Mouse (Mus musculus) forebrain, embryonic 10.5 days (tissue): ENCODE results near the gene Slc9a3r2. TPM values are rescaled to one million over a fixed set of nuclear protein-coding genes. Genes with fewer than 3 reads are reported as not detected.
A peak's percentile ranks its signal among the peaks of the same experiment; 100 is the strongest.

Experiments used
- DNase-seq: peaks from one replicate; pipeline ENCODE4 v3.0.0-alpha.2; 2017; ENCODE audit warnings: low spot score; ENCODE audit errors: extremely low spot score
- H3K27ac ChIP-seq: fragments of 300-500 bp; sonication (generic); 2 replicates; pipeline ENCODE4 v1.5.1; 2016; ENCODE audit warnings: mild to moderate bottlenecking
- H3K27me3 ChIP-seq: fragments of 300-500 bp; sonication (generic); 2 replicates; pipeline ENCODE4 v1.6.1; 2016; ENCODE audit warnings: mild to moderate bottlenecking; ENCODE audit not compliant: poor library complexity, severe bottlenecking
- H3K36me3 ChIP-seq: fragments of 300-500 bp; sonication (generic); replicated peaks from 2 replicates; pipeline ENCODE4 v1.6.1; 2016; ENCODE audit warnings: mild to moderate bottlenecking, moderate library complexity
- H3K4me1 ChIP-seq: fragments of 300-500 bp; sonication (generic); 2 replicates; pipeline ENCODE4 v1.6.1; 2016
- H3K4me3 ChIP-seq: fragments of 300-500 bp; sonication (generic); 2 replicates; pipeline ENCODE4 v1.5.1; 2016; ENCODE audit warnings: mild to moderate bottlenecking, moderate library complexity
- H3K9me3 ChIP-seq: fragments of 300-500 bp; sonication (generic); 2 replicates; pipeline ENCODE4 v1.6.1; 2016; ENCODE audit warnings: mild to moderate bottlenecking, moderate library complexity
- WGBS: fragments of 180-500 bp; shearing (Covaris S2); methylation state at CpG from one replicate; pipeline ENCODE4 v1.1.7; 2016; 5-methylcytosine and 5-hydroxymethylcytosine counted together
- polyA plus RNA-seq: library from polyadenylated mRNA; unstranded; fragments of >200 nt; fragmentation: Nextera tagmentation; extraction: Ambion mirVana; gene quantifications from 2 replicates; pipeline ENCODE4 v1.2.1, GENCODE M21; 2016

The Slc9a3r2 gene
- 25.9 and 27.1 TPM in 2 replicates for polyA plus RNA-seq

DNA sequence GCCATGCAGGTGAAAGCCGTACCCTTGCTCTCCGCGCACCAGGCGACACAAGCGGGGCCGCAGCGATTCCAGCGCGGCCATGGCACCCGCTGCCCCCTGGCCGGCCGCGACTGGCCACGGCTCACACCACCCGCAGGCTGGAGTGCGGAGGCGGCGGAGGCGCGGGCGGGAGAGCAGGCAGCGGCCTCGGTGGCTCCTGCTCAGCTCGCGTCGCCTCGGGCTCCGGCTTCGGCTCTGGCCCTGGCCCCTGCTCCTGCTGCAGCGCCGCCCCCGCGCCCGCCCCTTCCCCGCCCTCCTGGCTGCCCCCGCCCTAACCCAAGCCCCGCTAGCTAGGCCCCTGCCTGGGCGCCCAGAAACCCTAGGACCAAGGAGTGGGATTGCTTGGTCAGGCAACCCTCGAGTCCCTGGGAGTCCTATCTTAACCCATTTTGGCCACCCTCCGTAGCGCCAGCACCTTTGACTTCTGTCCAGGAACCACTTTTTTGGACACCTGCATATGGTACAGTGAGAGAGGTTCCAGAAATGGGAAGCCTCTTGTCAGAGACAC lies at the start of gene Slc9a3r2:
Gene Slc9a3r2 (minus strand): TSS at position 258 of the 547 bp plus-strand sequence.
- Histone ChIP-seq H3K4me3 (peak within 1 kb of the TSS; percentile 66), H3K27me3 (peaks cover 67% of the 10 kb centered on the region), H3K9me3 (no peaks in the 10 kb centered on the region), H3K36me3 (no peaks in the 10 kb centered on the region; the same call in 1 of the 2 replicates), H3K4me1 (peaks cover 33% of the 10 kb centered on the region), H3K27ac (peak within 1 kb of the TSS; percentile 83)
- under 1% methylated on average over 37 of the region's 41 CpGs for WGBS
- peak; percentile 65 for DNase-seq

DNA sequence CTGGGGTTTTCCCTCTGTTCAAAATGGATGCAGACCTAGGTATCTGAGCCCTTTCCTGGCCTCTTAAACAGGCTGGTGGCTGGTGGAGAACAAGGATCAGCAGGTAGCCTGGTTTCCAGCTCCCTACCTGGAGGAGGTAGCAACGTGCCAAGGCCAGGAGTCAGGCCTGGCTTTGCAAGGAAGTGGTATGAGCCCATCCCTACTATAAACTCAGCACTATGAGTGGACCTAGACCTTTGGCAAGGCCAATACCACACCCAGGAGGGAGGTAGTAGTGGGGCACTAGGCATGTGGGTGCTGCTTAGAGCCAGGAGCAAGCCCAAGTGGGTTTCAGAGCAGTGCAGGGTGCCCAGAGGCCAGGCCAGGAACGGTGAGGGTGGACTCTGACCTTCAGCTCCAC lies 49.3 kb upstream of the Slc9a3r2 start:
- no peak overlapping the region for H3K4me3 ChIP-seq

DNA sequence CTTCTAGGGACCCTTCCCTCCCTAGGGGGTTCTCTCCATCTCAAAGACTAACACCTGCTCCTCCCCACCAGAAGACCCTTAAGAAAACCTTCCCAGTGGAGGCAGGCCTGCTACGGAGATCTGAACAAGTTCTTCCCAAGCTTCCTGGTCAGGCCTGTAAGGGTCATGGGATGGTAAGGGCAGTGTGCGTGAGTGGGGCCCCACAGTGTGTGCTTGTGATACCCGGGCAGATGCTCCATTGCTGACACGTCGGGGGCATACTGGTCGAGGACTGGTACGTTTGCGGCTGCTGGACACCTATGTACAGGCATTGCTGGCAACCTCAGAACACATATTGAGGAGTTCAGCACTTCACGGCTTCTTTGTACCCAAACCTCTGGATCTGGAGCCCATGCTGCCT lies 48.6 kb upstream of the Slc9a3r2 start:
- Histone ChIP-seq H3K27me3 (0 out of 2 replicates have a peak, but pooled peaks cover 6% of the 10 kb centered on the region), H3K36me3 (peaks cover 50% of the 10 kb centered on the region), H3K27ac (0 out of 2 replicates have a peak overlapping the region, but pooled peaks have one; percentile 13), H3K4me3 (no peak overlapping the region; the same call in 1 of the 2 replicates), H3K4me1 (peaks cover 41% of the 10 kb centered on the region), H3K9me3 (no peaks in the 10 kb centered on the region)
- DNase-seq = no peak
- 70% methylated on average over 9 of the region's 9 CpGs for WGBS

More for the DNA sequence above, 49.3 kb upstream of the Slc9a3r2 start:
- Histone ChIP-seq H3K4me1 (peaks cover 36% of the 10 kb centered on the region), H3K27me3 (0 out of 2 replicates have a peak, but pooled peaks cover 6% of the 10 kb centered on the region), H3K27ac (no peak overlapping the region), H3K9me3 (no peaks in the 10 kb centered on the region), H3K36me3 (peaks cover 52% of the 10 kb centered on the region)
- DNase-seq = no peak
- WGBS = 79% methylated on average over 2 of the region's 2 CpGs

DNA sequence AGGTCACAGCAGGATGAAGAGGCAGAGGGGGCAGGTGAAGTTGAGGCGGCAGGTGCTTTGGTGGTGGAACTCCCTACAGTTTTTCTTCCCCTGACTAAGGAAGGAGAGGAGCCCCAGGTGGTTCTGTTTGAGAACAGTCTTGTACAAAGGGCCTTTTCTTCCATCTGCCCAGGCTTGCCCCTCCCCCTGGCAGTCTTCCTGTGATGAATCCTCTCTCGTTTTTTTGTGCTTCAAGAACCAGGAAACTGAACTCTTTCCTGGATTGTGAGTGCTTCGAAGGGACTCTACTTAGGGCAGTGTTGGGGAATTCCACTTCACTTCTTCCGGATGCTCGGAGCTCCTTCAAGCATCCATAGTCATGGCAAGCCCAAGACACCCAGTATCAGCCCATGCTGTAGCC lies 47.9 kb upstream of the Slc9a3r2 start:
- Histone ChIP-seq H3K27ac (0 out of 2 replicates have a peak overlapping the region, but pooled peaks have one; percentile 13), H3K4me3 (0 out of 2 replicates have a peak overlapping the region, but pooled peaks have one; percentile 12), H3K4me1 (peaks cover 41% of the 10 kb centered on the region), H3K27me3 (0 out of 2 replicates have a peak, but pooled peaks cover 6% of the 10 kb centered on the region), H3K9me3 (no peaks in the 10 kb centered on the region), H3K36me3 (peaks cover 49% of the 10 kb centered on the region)
- 26% methylated on average over 5 of the region's 5 CpGs for WGBS
- no peak for DNase-seq

DNA sequence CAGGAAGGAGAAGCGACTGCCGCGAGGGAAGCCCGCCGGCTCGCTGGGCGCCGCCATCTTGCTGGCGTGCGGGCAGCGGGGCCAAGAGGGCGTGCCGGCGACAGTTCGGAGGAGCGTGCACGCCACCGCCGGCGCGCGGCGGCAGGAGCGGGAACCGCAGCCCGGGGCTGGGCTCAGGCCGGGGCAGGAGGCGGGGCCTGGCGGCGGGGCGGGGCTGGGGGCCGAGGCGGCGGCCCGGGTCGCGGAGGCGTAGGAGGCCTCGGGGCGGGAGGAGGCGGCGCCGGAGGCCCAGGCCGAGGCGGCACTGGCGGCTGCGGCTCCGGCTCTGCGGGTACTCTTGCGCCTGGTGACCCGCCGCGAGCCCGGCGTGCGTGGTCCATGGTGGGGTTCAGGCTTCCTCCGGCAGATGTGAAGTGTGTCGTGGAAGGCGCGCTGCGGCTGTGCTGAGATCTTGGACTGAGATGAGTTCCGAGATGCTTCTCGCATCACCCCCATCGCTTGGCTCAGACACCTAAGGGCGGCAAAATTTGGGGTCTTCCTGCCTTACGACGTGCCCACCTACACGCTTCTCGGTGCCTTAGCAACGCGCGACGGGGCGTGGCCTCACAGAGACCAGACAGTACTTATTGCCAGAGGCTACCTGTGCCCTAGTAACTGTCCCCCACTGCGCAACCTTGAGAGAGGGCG lies 46.0 kb upstream of the Slc9a3r2 start, which contains the start of the genes Gfer and Noxo1:
Gene Gfer (minus strand): TSS at position 146 of the 687 bp plus-strand sequence.
Gene Noxo1 (plus strand): TSS at position 224 of the 687 bp plus-strand sequence.
- Histone ChIP-seq H3K27ac (peak within 1 kb of the TSS; percentile 94), H3K4me1 (peaks cover 41% of the 10 kb centered on the region), H3K27me3 (peaks cover 17% of the 10 kb centered on the region), H3K36me3 (peaks cover 43% of the 10 kb centered on the region), H3K4me3 (peak within 1 kb of the TSS; percentile 84), H3K9me3 (no peaks in the 10 kb centered on the region)
- WGBS = under 1% methylated on average over 76 of the region's 76 CpGs
- peak; percentile 83 for DNase-seq

DNA sequence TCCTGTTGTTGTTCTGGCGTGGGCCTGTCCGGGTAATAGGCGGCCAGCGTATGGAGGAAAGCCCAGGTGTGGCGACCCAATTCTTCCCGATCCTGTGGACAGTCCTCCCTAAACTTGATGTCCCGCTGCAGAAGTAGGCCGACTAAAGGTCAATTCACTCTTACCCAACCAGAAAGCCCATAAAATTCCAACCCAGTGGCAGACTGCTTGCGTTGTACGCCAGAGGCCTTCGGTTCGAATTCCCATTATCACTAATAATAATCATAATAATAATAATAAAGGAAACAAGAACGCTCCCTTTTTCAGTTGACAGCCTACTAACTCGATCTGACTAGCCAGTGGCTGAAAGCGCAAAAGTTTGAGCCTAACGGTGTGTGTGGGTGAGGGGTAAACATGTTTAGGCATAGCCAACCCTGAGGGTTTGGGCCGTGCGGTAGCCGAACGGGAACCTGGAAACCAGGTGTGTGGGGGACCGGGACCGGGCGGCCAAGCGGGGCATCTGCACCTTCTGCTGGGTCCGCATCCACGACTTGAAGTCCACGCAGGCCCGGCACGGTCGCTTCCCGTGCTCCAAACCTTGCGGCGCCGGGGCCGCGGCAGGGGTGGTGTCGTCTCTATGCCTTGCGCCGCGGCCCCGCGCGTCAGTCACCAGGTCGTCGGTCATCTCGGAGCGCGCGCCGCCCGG lies 45.3 kb upstream of the Slc9a3r2 start:
- Histone ChIP-seq H3K27me3 (peaks cover 24% of the 10 kb centered on the region), H3K4me3 (peak overlapping the region; percentile 84), H3K9me3 (no peaks in the 10 kb centered on the region), H3K36me3 (peaks cover 36% of the 10 kb centered on the region), H3K27ac (peak overlapping the region; percentile 94), H3K4me1 (peaks cover 41% of the 10 kb centered on the region)
- WGBS = 7% methylated on average over 51 of the region's 51 CpGs
- no peak for DNase-seq

DNA sequence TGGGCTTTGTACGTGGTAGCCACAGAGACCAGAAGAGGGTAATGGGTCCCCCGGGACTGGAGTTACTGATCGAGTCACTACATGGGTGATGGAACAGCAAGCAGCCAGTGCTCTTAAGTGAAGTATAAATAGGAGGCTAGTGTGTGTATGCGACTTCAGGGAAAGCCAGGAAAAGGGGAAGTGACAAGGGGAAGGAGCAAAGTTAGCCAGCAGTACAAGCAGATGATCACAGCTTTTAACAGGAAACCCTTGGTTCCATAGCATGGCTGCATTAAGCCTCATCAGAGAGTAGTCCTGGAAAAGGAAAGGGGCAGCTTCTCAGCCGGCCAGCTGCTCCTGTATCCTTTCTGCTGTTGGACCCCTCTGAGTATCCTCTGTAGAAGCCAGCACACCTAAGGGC lies 42.3 kb upstream of the Slc9a3r2 start:
- 87% methylated on average over 5 of the region's 5 CpGs for WGBS
- no peak overlapping the region for H3K4me3 ChIP-seq
- no peak for DNase-seq
- H3K4me1 ChIP-seq = peaks cover 46% of the 10 kb centered on the region
- no peaks in the 10 kb centered on the region for H3K9me3 ChIP-seq
- peaks cover 23% of the 10 kb centered on the region for H3K36me3 ChIP-seq
- H3K27ac ChIP-seq = no peak overlapping the region
- H3K27me3 ChIP-seq = peaks cover 49% of the 10 kb centered on the region

DNA sequence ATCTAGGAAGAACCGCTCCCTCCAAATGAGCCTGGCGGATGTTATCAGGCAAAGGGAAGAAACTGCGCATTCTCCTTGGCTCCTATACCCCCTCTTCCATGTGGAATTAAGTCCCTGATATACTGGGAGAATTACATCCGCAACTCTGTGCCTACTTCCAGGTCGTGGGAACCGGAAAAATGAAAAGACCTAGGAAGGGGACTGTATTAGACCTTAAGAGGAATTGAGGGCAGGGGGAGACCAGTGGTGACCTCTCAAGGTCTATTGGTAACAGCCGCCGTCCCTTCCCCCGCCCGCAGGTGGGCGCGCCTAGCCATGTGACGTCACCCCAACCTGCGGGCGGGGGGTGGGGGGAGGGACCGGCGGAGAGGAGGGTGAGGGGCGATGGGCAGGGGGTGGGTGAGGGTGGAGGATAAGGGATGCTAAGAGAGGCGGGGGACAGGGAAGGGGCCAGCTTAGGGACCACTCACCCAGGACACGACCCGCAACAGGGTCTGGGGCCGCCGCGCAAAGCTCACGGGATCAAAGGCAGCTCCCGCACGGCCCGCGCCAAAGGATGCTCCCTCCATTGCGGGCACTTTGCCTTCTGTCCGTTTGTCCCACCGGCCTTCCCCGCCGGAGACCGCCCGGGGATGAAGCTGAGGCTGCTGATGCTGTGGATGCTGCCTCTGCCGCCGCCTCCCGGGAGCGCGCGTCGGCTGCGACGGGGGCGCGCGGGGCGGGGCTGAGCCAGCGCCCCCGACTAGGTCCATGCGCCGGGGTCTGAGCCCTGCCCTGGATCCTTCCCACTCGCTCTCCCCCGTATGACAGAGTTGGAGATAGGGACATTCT lies 39.3 kb upstream of the Slc9a3r2 start, which contains the start of gene Syngr3:
Gene Syngr3 (minus strand): TSS at position 705 of the 831 bp plus-strand sequence.
- under 1% methylated on average over 53 of the region's 55 CpGs for WGBS
- H3K27ac ChIP-seq = peak within 1 kb of the TSS; percentile 82
- peaks cover 68% of the 10 kb centered on the region for H3K27me3 ChIP-seq
- DNase-seq = peak; percentile 43
- peak within 1 kb of the TSS; percentile 74 for H3K4me3 ChIP-seq
- peaks cover 23% of the 10 kb centered on the region for H3K36me3 ChIP-seq
- H3K9me3 ChIP-seq = no peaks in the 10 kb centered on the region
- H3K4me1 ChIP-seq = peaks cover 36% of the 10 kb centered on the region

DNA sequence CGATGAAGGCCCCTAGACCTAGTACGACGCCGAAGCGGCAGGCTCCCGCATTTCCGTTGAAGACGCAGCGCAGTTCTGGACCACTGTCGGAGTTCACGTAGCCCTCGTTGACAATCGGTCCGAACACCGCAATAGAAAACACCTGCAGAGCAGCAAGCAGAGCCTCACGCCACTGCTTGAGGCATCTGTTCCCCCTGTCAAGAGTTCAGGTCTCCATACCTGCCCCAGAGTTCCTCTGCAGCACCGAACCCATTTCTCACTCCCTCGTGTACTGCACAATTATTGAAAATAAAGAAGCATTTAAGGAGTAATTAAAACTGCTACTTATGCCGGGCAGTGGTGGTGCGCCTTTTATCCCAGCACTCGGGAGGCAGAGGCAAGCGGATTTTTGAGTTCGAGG lies 37.5 kb upstream of the Slc9a3r2 start:
- H3K27me3 ChIP-seq = peaks cover 68% of the 10 kb centered on the region
- DNase-seq = no peak
- H3K4me1 ChIP-seq = peaks cover 32% of the 10 kb centered on the region
- H3K27ac ChIP-seq = 0 out of 2 replicates have a peak overlapping the region, but pooled peaks have one; percentile 35
- peak overlapping the region; percentile 44 for H3K4me3 ChIP-seq
- WGBS = 18% methylated on average over 23 of the region's 23 CpGs
- H3K9me3 ChIP-seq = no peaks in the 10 kb centered on the region
- H3K36me3 ChIP-seq = peaks cover 13% of the 10 kb centered on the region

DNA sequence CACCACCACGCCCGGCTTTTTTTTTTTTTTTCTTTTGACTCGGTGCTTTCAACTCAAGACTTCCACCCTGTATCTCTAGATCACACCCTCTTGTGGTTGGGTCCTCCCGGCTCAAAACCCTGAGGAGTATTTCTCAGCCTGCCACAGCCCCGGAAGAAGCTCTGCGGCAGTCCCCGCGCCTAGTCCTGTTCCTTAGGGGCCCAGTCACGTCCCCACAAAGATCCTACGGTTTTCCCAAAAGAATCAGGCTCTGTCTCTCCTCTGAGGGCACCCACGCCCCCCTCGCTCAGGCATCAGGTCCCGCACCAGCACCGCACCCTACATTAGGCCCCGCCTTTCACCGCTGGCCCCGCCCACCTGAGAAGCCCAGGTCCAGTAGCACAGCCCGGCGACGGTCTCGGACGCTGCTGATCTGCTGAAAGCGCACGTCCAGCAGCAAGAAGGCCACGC lies 37.0 kb upstream of the Slc9a3r2 start:
- Histone ChIP-seq H3K27me3 (peaks cover 66% of the 10 kb centered on the region), H3K27ac (0 out of 2 replicates have a peak overlapping the region, but pooled peaks have one; percentile 35)
- 2% methylated on average over 25 of the region's 25 CpGs for WGBS

DNA sequence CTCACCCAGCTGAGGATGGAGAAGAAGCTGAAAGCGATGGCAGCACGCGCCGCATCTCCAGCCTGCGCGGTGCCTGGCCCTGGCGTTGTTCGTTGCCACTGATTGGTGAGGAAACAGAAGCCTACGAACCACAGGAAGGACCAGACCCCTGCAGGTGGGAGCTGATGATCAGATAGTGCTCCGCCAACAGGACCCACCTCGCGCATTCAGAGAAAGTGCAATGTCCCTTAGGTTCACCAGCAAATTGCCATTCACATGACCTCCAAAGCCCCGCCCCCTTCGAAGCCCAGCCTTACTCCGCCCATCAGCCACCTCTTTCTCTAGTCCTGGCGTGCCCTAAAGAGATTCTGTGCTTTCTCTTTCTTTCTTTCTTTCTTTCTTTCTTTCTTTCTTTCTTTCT lies 36.4 kb upstream of the Slc9a3r2 start:
- no peak for DNase-seq
- peaks cover 32% of the 10 kb centered on the region for H3K4me1 ChIP-seq
- no peak overlapping the region for H3K27ac ChIP-seq
- H3K9me3 ChIP-seq = no peaks in the 10 kb centered on the region
- H3K27me3 ChIP-seq = peaks cover 60% of the 10 kb centered on the region
- WGBS = 25% methylated on average over 16 of the region's 16 CpGs
- peaks cover 16% of the 10 kb centered on the region for H3K36me3 ChIP-seq
- peak overlapping the region; percentile 35 for H3K4me3 ChIP-seq

More for the DNA sequence above, 37.0 kb upstream of the Slc9a3r2 start:
- peaks cover 32% of the 10 kb centered on the region for H3K4me1 ChIP-seq
- DNase-seq = no peak
- H3K4me3 ChIP-seq = peak overlapping the region; percentile 44
- no peaks in the 10 kb centered on the region for H3K9me3 ChIP-seq
- H3K36me3 ChIP-seq = peaks cover 13% of the 10 kb centered on the region
